Mouse (Mus musculus) embryonic facial prominence, embryonic 11.5 days (tissue): ENCODE data around the gene Tubb4b. TPM values are rescaled to one million over a fixed set of nuclear protein-coding genes. Genes with fewer than 3 reads are reported as not detected.
"Not testable (repeated sequence)": the region's sequence is repeated elsewhere in the genome, so short reads cannot be mapped to it uniquely, and the experiment has no call there.

Experiments used
- ATAC-seq: fragments of 200-750 bp; cut with Nextera tagmentation; replicated peaks from 2 replicates; pipeline ENCODE4 v1.8.0; 2017; ENCODE audit warnings: low read depth; ENCODE audit not compliant: insufficient number of reproducible peaks, low FRiP score, low TSS enrichment
- DNase-seq: peaks from one replicate; pipeline ENCODE4 v3.0.0-alpha.2; 2015; ENCODE audit warnings: low spot score
- H3K27ac ChIP-seq: fragments of 300-500 bp; sonication (generic); replicated peaks from 2 replicates; pipeline ENCODE4 v1.5.1; 2014; ENCODE audit warnings: mild to moderate bottlenecking, low read depth, low read length, control low read depth
- H3K27me3 ChIP-seq: fragments of 300-500 bp; sonication (generic); 2 replicates; pipeline ENCODE4 v1.6.1; 2014; ENCODE audit warnings: mild to moderate bottlenecking, low read length, moderate library complexity, mixed read lengths; ENCODE audit not compliant: control insufficient read depth, insufficient read depth
- H3K36me3 ChIP-seq: fragments of 300-500 bp; sonication (generic); replicated peaks from 2 replicates; pipeline ENCODE4 v1.6.1; 2014; ENCODE audit warnings: low read depth, mild to moderate bottlenecking, low read length, moderate library complexity, mixed read lengths; ENCODE audit not compliant: control insufficient read depth, insufficient read depth
- H3K4me1 ChIP-seq: fragments of 300-500 bp; sonication (generic); 2 replicates; pipeline ENCODE4 v1.6.1; 2014; ENCODE audit warnings: low read length, mixed read lengths; ENCODE audit not compliant: control insufficient read depth, insufficient read depth
- H3K4me2 ChIP-seq: fragments of 300-500 bp; sonication (generic); 2 replicates; pipeline ENCODE4 v1.6.1; 2014; ENCODE audit warnings: low read depth, mild to moderate bottlenecking, control low read depth, low read length, moderate library complexity
- H3K4me3 ChIP-seq: fragments of 300-500 bp; sonication (generic); 2 replicates; pipeline ENCODE4 v1.5.1; 2014; ENCODE audit warnings: low read depth, low read length, control low read depth
- H3K9ac ChIP-seq: fragments of 300-500 bp; sonication (generic); replicated peaks from 2 replicates; pipeline ENCODE4 v1.6.1; 2014; ENCODE audit warnings: mild to moderate bottlenecking, control low read depth, low read length
- H3K9me3 ChIP-seq: fragments of 300-500 bp; sonication (generic); replicated peaks from 2 replicates; pipeline ENCODE4 v1.6.1; 2016; ENCODE audit warnings: mild to moderate bottlenecking, low read length, inconsistent platforms, mixed read lengths; ENCODE audit not compliant: control insufficient read depth
- WGBS: fragments of 180-500 bp; shearing (Covaris S2); extraction: QIAGEN DNeasy Blood & Tissue Kit; methylation state at CpG from one replicate; pipeline ENCODE4 v1.1.7; 2014; 5-methylcytosine and 5-hydroxymethylcytosine counted together
- polyA plus RNA-seq: library from polyadenylated mRNA; unstranded; fragments of >200 nt; fragmentation: Nextera tagmentation; extraction: Ambion mirVana; gene quantifications from 2 replicates; pipeline ENCODE4 v1.2.1, GENCODE M21; 2014

Tubb4b gene
- polyA plus RNA-seq, 1 experiment from 2014 or later: 456 TPM

- Histone ChIP-seq H3K9me3 (no peaks in the 10 kb centered on the region), H3K27ac (no peak overlapping the region), H3K27me3 (peaks cover 4% of the 10 kb centered on the region), H3K4me1 (peaks cover 7% of the 10 kb centered on the region), H3K9ac (no peak overlapping the region), H3K4me2 (no peak overlapping the region), H3K36me3 (no peaks in the 10 kb centered on the region), H3K4me3 (no peak overlapping the region)
- DNase-seq (no peak), ATAC-seq (no peak)
- 60% methylated on average over 2 of the region's 2 CpGs for WGBS
Measured at GRCm38 (mm10) chr2:25258887-25259286, 34.4 kb upstream of the Tubb4b start.

GRCm38 (mm10) chr2:25257250-25257649 is 32.7 kb upstream of the Tubb4b start:
- not testable (repeated sequence) for H3K9ac ChIP-seq, H3K27ac ChIP-seq, ATAC-seq, H3K9me3 ChIP-seq, H3K4me1 ChIP-seq, H3K27me3 ChIP-seq, H3K36me3 ChIP-seq, H3K4me2 ChIP-seq, H3K4me3 ChIP-seq, DNase-seq
- 92% methylated on average over 5 of the region's 5 CpGs for WGBS

- H3K36me3 ChIP-seq, H3K27ac ChIP-seq, DNase-seq, ATAC-seq, H3K9me3 ChIP-seq, H3K27me3 ChIP-seq, H3K4me1 ChIP-seq: not testable (repeated sequence)
- peak overlapping the region; percentile 97; the same call in 1 of the 2 replicates for H3K4me3 ChIP-seq
- peak overlapping the region; percentile 90 for H3K4me2 ChIP-seq
- peak overlapping the region; percentile 89 for H3K9ac ChIP-seq
- 66% methylated on average over 11 of the region's 12 CpGs for WGBS
Measured at GRCm38 (mm10) chr2:25256443-25257109, 32.1 kb upstream of the Tubb4b start.

- H3K4me1 ChIP-seq: no peaks in the 10 kb centered on the region; the same call in 1 of the 2 replicates
- H3K4me2 ChIP-seq: peak within 1 kb of the TSS; percentile 90
- under 1% methylated on average over 39 of the region's 39 CpGs for WGBS
- peak within 1 kb of the TSS; percentile 97 for H3K4me3 ChIP-seq
- H3K9me3 ChIP-seq: no peaks in the 10 kb centered on the region
- peak; percentile 87 for ATAC-seq
- peak within 1 kb of the TSS; percentile 56; the same call in 1 of the 2 replicates for H3K27ac ChIP-seq
- H3K36me3 ChIP-seq: no peaks in the 10 kb centered on the region
- H3K9ac ChIP-seq: peak within 1 kb of the TSS; percentile 89
- peak; percentile 96 for DNase-seq
- H3K27me3 ChIP-seq: no peaks in the 10 kb centered on the region
Measured at GRCm38 (mm10) chr2:25255284-25255779, 30.8 kb upstream of the Tubb4b start, which contains the start of gene Tmem203. Tmem203 (plus strand) TSS chr2:25255439.

GRCm38 (mm10) chr2:25252331-25252730 is 27.8 kb upstream of the Tubb4b start:
- Histone ChIP-seq H3K4me3 (no peak overlapping the region), H3K4me2 (no peak overlapping the region), H3K27ac (no peak overlapping the region), H3K4me1 (no peaks in the 10 kb centered on the region; the same call in 1 of the 2 replicates), H3K27me3 (no peaks in the 10 kb centered on the region), H3K36me3 (no peaks in the 10 kb centered on the region; the same call in 1 of the 2 replicates), H3K9ac (no peak overlapping the region), H3K9me3 (no peaks in the 10 kb centered on the region)
- ATAC-seq (no peak), DNase-seq (no peak)
- WGBS: 87% methylated on average over 1 of the region's 1 CpGs

- ATAC-seq (no peak), DNase-seq (no peak)
- H3K36me3 ChIP-seq: no peaks in the 10 kb centered on the region; the same call in 1 of the 2 replicates
Measured at GRCm38 (mm10) chr2:25246183-25247072, 21.9 kb upstream of the Tubb4b start, which contains the start of gene AL732309.1. AL732309.1 (minus strand) TSS chr2:25246863.

GRCm38 (mm10) chr2:25244144-25244543 is 19.6 kb upstream of the Tubb4b start:
- Histone ChIP-seq H3K4me1 (peaks cover 8% of the 10 kb centered on the region; the same call in 1 of the 2 replicates), H3K27me3 (peaks cover 25% of the 10 kb centered on the region), H3K4me3 (no peak overlapping the region), H3K9me3 (no peaks in the 10 kb centered on the region), H3K4me2 (no peak overlapping the region), H3K36me3 (no peaks in the 10 kb centered on the region; the same call in 1 of the 2 replicates), H3K27ac (no peak overlapping the region), H3K9ac (no peak overlapping the region)
- DNase-seq (no peak), ATAC-seq (no peak)
- WGBS: 86% methylated on average over 4 of the region's 4 CpGs

More at GRCm38 (mm10) chr2:25246183-25247072, 21.9 kb upstream of the Tubb4b start, which contains the start of gene AL732309.1:
- Histone ChIP-seq H3K27me3 (peaks cover 19% of the 10 kb centered on the region), H3K9ac (no peak within 1 kb of the TSS), H3K4me3 (no peak within 1 kb of the TSS), H3K4me1 (peaks cover 6% of the 10 kb centered on the region; the same call in 1 of the 2 replicates), H3K27ac (no peak within 1 kb of the TSS), H3K9me3 (no peaks in the 10 kb centered on the region), H3K4me2 (no peak within 1 kb of the TSS)
- WGBS: 89% methylated on average over 10 of the region's 10 CpGs
